In the genomic region with DNA sequence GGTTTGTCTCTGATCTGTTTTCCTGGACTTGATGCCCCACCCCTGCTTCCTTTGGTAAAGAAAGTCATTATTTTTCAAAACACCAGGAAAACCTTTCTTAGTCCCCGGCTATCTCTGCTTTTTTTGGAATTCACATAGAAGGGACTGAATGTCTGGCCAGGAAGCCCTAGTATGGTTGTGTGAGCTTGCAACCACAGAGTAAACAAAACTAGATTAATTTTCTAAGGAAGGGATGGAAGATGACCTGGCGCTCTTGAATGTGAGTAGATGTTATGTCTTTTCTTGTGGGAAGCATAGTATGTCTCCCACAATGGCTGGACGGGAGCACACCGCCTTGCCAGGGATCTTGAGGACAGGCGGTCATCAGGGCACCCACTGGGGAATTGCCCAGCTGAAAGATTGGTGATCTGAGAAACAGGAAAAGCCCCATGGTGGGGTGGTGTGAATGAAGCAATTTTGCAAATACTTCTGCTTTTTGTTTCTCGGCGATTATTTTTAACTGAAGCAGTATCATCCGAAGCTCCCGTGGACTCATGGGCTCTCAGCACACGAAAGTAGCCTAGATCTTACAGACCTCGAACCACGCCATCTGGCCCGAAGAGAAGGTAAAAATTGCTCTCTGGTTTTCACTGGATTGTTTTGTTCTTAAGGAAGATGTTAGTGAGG, we compare ENCODE assay signal across 14 mouse cellular contexts. TPM values are rescaled to one million over a fixed set of nuclear protein-coding genes. Genes with fewer than 3 reads are reported as not detected.
DNase-seq lines count a peak whose midpoint lies in the region; ATAC-seq and TF ChIP-seq lines count a peak whose summit lies in the region.
"Had no signal": no experiment of that assay in that cellular context is flagged by ENCODE, and none has a peak within 500 bp of the region (broad histone marks: within the 10 kb centered on the region; RNA-seq: fewer than 3 reads in every experiment).

No protein-coding gene starts in this region.

- WGBS in heart, embryonic 10.5 days, result 82% methylated on average over 13 of the region's 13 CpGs
- 12% methylated on average over 13 of the region's 13 CpGs for WGBS in spleen, adult 2 months

- H3K4me3 ChIP-seq in heart, embryonic 10.5 days, result no peak overlapping the region
- peak overlapping the region; percentile 51 for H3K4me3 ChIP-seq in spleen, adult 2 months (ENCODE audit: extremely low read depth, insufficient read depth, insufficient read length)
- H3K4me3 ChIP-seq: limb, embryonic 12.5 days; neural tube, embryonic 15.5 days had no signal

- no peaks in the 10 kb centered on the region for H3K27me3 ChIP-seq in heart, embryonic 10.5 days (ENCODE audit: insufficient read depth, poor library complexity, severe bottlenecking)
- H3K27me3 ChIP-seq in spleen, adult 2 months (ENCODE audit: control insufficient read depth, insufficient read depth, low read length), result no peaks in the 10 kb centered on the region
- H3K27me3 ChIP-seq: limb, embryonic 12.5 days; neural tube, embryonic 15.5 days had no signal

- TF ChIP-seq CTCF in spleen, adult 2 months (IDR thresholded peaks at IDR 0.05; ENCODE audit: extremely low read depth, insufficient read depth, insufficient read length, insufficient replicate concordance), result no peak

- DNase-seq in heart, adult 11 months, result peak; percentile 96
- no peak for DNase-seq in heart, embryonic 10.5 days (ENCODE audit: low spot score)
- peak; percentile 27 to 49 for DNase-seq in spleen, adult 2 months (ENCODE audit: low read depth in 1 of 2, low spot score in 2 of 2)
- DNase-seq in spleen, postnatal 14 days (ENCODE audit: low spot score in 2 of 2), result no peak
- DNase-seq in lung, postnatal 36 days, result peak; percentile 33
- no peak for DNase-seq in urinary bladder, adult 2 months (ENCODE audit: low spot score)
- no peak for DNase-seq in right cerebral cortex, postnatal 25 days
- DNase-seq: gastrocnemius, postnatal 10 days; kidney, postnatal 25 days had no signal

- no peaks in the 10 kb centered on the region for H3K36me3 ChIP-seq in heart, embryonic 10.5 days
- no peaks in the 10 kb centered on the region for H3K36me3 ChIP-seq in spleen, adult 2 months (ENCODE audit: control insufficient read depth, insufficient read depth, low read length)
- H3K36me3 ChIP-seq: limb, embryonic 12.5 days; neural tube, embryonic 15.5 days had no signal

- TF ChIP-seq POLR2A in spleen, adult 2 months (IDR thresholded peaks at IDR 0.05; ENCODE audit: low read depth, low read length), result no peak

- H3K4me1 ChIP-seq in heart, embryonic 10.5 days, result 0 out of 2 replicates have a peak, but pooled peaks cover 3% of the 10 kb centered on the region
- peaks cover 28% of the 10 kb centered on the region for H3K4me1 ChIP-seq in spleen, adult 2 months (ENCODE audit: control insufficient read depth, insufficient read depth, insufficient read length)
- H3K4me1 ChIP-seq: neural tube, embryonic 15.5 days had no signal

- ATAC-seq in cerebellum, adult (ENCODE audit: insufficient number of reproducible peaks, low FRiP score, low TSS enrichment), result no peak
- ATAC-seq: hindbrain, postnatal 0 days had no signal

- H3K27ac ChIP-seq in heart, embryonic 10.5 days, result no peak overlapping the region
- H3K27ac ChIP-seq in spleen, adult 2 months (ENCODE audit: insufficient read depth, low read length), result peak overlapping the region; percentile 76
- H3K27ac ChIP-seq: hindbrain, postnatal 0 days; limb, embryonic 12.5 days; neural tube, embryonic 15.5 days had no signal

- no peaks in the 10 kb centered on the region for H3K9me3 ChIP-seq in heart, embryonic 10.5 days
- H3K9me3 ChIP-seq: limb, embryonic 12.5 days; neural tube, embryonic 15.5 days had no signal

RNA-seq across cellular contexts. Expression of gene Tmcc3, which starts 44.9 kb away (rescaled TPM):
- 9.8 and 12.2 TPM in 2 replicates for polyA plus RNA-seq in heart, embryonic 10.5 days (2016; fragmentation: Nextera tagmentation; extraction: Ambion mirVana)
- polyA plus RNA-seq in spleen, adult 2 months (2012; rRNA removed), result 6.2 and 6.7 TPM in 2 replicates
- polyA plus RNA-seq in urinary bladder, adult 2 months (2012; rRNA removed), result 17.1 and 18.3 TPM in 2 replicates

RNA-seq across cellular contexts. Expression of gene Gm4792, which starts 58.1 kb away (rescaled TPM):
- polyA plus RNA-seq in heart, embryonic 10.5 days (2016; fragmentation: Nextera tagmentation; extraction: Ambion mirVana), result not detected in 2 replicates
- polyA plus RNA-seq in spleen, adult 2 months (2012; rRNA removed), result not detected in 2 replicates
- 0.19 and 0.22 TPM in 2 replicates for polyA plus RNA-seq in urinary bladder, adult 2 months (2012; rRNA removed)
- polyA plus RNA-seq: limb, embryonic 12.5 days; midbrain, embryonic 11.5 days had no signal

Comparison
In these comparisons a context has a peak if more than half of its experiments do, and no peak if none do; other contexts are left out.
1. DNase-seq: peak in heart, adult 11 months (single experiment), spleen, adult 2 months (2 of 2) and lung, postnatal 36 days (single experiment); none in heart, embryonic 10.5 days (single experiment), spleen, postnatal 14 days (0 of 2), urinary bladder, adult 2 months (single experiment) and right cerebral cortex, postnatal 25 days (single experiment).